Mouse (Mus musculus): Measurements from ENCODE around the gene Caly. TPM values are rescaled to one million over a fixed set of nuclear protein-coding genes. Genes with fewer than 3 reads are reported as not detected.

Gene Caly
- polyA plus RNA-seq, 1 experiment from 2014 or later, result 7.2 TPM

GRCm38 (mm10) chr7:140096055-140096454 lies 13.7 kb upstream of the Caly start:
- H3K4me2 ChIP-seq (ENCODE audit: low read depth, low read length, severe bottlenecking), result no peak overlapping the region
- no peaks in the 10 kb centered on the region for H3K4me1 ChIP-seq (replicated peaks; ENCODE audit: control insufficient read depth, insufficient read depth, low read length)
- H3K27me3 ChIP-seq (ENCODE audit: control insufficient read depth, insufficient read depth, low read length), result no peaks in the 10 kb centered on the region
- no peak overlapping the region for H3K9ac ChIP-seq (ENCODE audit: low read length)
- no peak overlapping the region for H3K27ac ChIP-seq (ENCODE audit: low read depth, low read length)
- no peak for ATAC-seq (replicated peaks; ENCODE audit: low FRiP score)
- H3K4me3 ChIP-seq (ENCODE audit: low read depth, low read length), result no peak overlapping the region
- H3K9me3 ChIP-seq (ENCODE audit: control insufficient read depth, low read length), result no peaks in the 10 kb centered on the region
- no peak for DNase-seq (ENCODE audit: low spot score)
- no peaks in the 10 kb centered on the region for H3K36me3 ChIP-seq (ENCODE audit: control insufficient read depth, insufficient read depth, low read length)

- no peak overlapping the region for H3K4me3 ChIP-seq (ENCODE audit: low read depth, low read length)
- WGBS, result 52% methylated on average over 1 of the region's 1 CpGs
- DNase-seq (ENCODE audit: low spot score), result no peak
- H3K27ac ChIP-seq (ENCODE audit: low read depth, low read length), result no peak overlapping the region
- no peaks in the 10 kb centered on the region for H3K4me1 ChIP-seq (replicated peaks; ENCODE audit: control insufficient read depth, insufficient read depth, low read length)
- H3K9ac ChIP-seq (ENCODE audit: low read length), result no peak overlapping the region
- no peaks in the 10 kb centered on the region for H3K9me3 ChIP-seq (ENCODE audit: control insufficient read depth, low read length)
- no peaks in the 10 kb centered on the region for H3K36me3 ChIP-seq (ENCODE audit: control insufficient read depth, insufficient read depth, low read length)
- ATAC-seq (replicated peaks; ENCODE audit: low FRiP score), result no peak
- H3K4me2 ChIP-seq (ENCODE audit: low read depth, low read length, severe bottlenecking), result no peak overlapping the region
- no peaks in the 10 kb centered on the region for H3K27me3 ChIP-seq (ENCODE audit: control insufficient read depth, insufficient read depth, low read length)
Observed at GRCm38 (mm10) chr7:140095556-140095955, 13.2 kb upstream of the Caly start.

- Histone ChIP-seq H3K4me2 (ENCODE audit: low read depth, low read length, severe bottlenecking) (no peak overlapping the region), H3K27me3 (ENCODE audit: control insufficient read depth, insufficient read depth, low read length) (no peaks in the 10 kb centered on the region), H3K36me3 (ENCODE audit: control insufficient read depth, insufficient read depth, low read length) (no peaks in the 10 kb centered on the region), H3K27ac (ENCODE audit: low read depth, low read length) (no peak overlapping the region), H3K4me1 (replicated peaks; ENCODE audit: control insufficient read depth, insufficient read depth, low read length) (no peaks in the 10 kb centered on the region), H3K4me3 (ENCODE audit: low read depth, low read length) (no peak overlapping the region), H3K9ac (ENCODE audit: low read length) (no peak overlapping the region), H3K9me3 (ENCODE audit: control insufficient read depth, low read length) (no peaks in the 10 kb centered on the region)
- no peak for ATAC-seq (replicated peaks; ENCODE audit: low FRiP score)
- DNase-seq (ENCODE audit: low spot score), result no peak
- 69% methylated on average over 5 of the region's 5 CpGs for WGBS
Observed at GRCm38 (mm10) chr7:140094954-140095353, 12.6 kb upstream of the Caly start.

GRCm38 (mm10) chr7:140092924-140093528 lies 10.7 kb upstream of the Caly start, which contains the start of gene Prap1:
Gene Prap1, plus strand, starts transcription at chr7:140093395.
- no peak within 1 kb of the TSS for H3K27ac ChIP-seq (ENCODE audit: low read depth, low read length)
- 82% methylated on average over 5 of the region's 5 CpGs for WGBS
- H3K9me3 ChIP-seq (ENCODE audit: control insufficient read depth, low read length), result no peaks in the 10 kb centered on the region
- no peak within 1 kb of the TSS for H3K4me2 ChIP-seq (ENCODE audit: low read depth, low read length, severe bottlenecking)
- no peak for ATAC-seq (replicated peaks; ENCODE audit: low FRiP score)
- H3K4me3 ChIP-seq (ENCODE audit: low read depth, low read length), result no peak within 1 kb of the TSS
- H3K9ac ChIP-seq (ENCODE audit: low read length), result no peak within 1 kb of the TSS
- no peaks in the 10 kb centered on the region for H3K4me1 ChIP-seq (replicated peaks; ENCODE audit: control insufficient read depth, insufficient read depth, low read length)
- H3K27me3 ChIP-seq (ENCODE audit: control insufficient read depth, insufficient read depth, low read length), result no peaks in the 10 kb centered on the region
- DNase-seq (ENCODE audit: low spot score), result no peak
- H3K36me3 ChIP-seq (ENCODE audit: control insufficient read depth, insufficient read depth, low read length), result no peaks in the 10 kb centered on the region

GRCm38 (mm10) chr7:140090601-140091000 lies 8.3 kb upstream of the Caly start:
- no peaks in the 10 kb centered on the region for H3K36me3 ChIP-seq (ENCODE audit: control insufficient read depth, insufficient read depth, low read length)
- no peaks in the 10 kb centered on the region for H3K9me3 ChIP-seq (ENCODE audit: control insufficient read depth, low read length)
- H3K4me1 ChIP-seq (replicated peaks; ENCODE audit: control insufficient read depth, insufficient read depth, low read length), result no peaks in the 10 kb centered on the region
- H3K27me3 ChIP-seq (ENCODE audit: control insufficient read depth, insufficient read depth, low read length), result no peaks in the 10 kb centered on the region
- 72% methylated on average over 10 of the region's 10 CpGs for WGBS
- no peak overlapping the region for H3K4me3 ChIP-seq (ENCODE audit: low read depth, low read length)
- H3K27ac ChIP-seq (ENCODE audit: low read depth, low read length), result no peak overlapping the region
- H3K9ac ChIP-seq (ENCODE audit: low read length), result no peak overlapping the region
- no peak overlapping the region for H3K4me2 ChIP-seq (ENCODE audit: low read depth, low read length, severe bottlenecking)
- no peak for DNase-seq (ENCODE audit: low spot score)
- no peak for ATAC-seq (replicated peaks; ENCODE audit: low FRiP score)

- Histone ChIP-seq H3K36me3 (ENCODE audit: control insufficient read depth, insufficient read depth, low read length) (no peaks in the 10 kb centered on the region), H3K4me2 (ENCODE audit: low read depth, low read length, severe bottlenecking) (peak overlapping the region; percentile 71; the same call in 1 of the 2 replicates), H3K9ac (ENCODE audit: low read length) (peak overlapping the region; percentile 2), H3K9me3 (ENCODE audit: control insufficient read depth, low read length) (no peaks in the 10 kb centered on the region), H3K4me1 (replicated peaks; ENCODE audit: control insufficient read depth, insufficient read depth, low read length) (peaks cover 22% of the 10 kb centered on the region), H3K27me3 (ENCODE audit: control insufficient read depth, insufficient read depth, low read length) (peaks cover 18% of the 10 kb centered on the region), H3K27ac (ENCODE audit: low read depth, low read length) (no peak overlapping the region), H3K4me3 (ENCODE audit: low read depth, low read length) (peak overlapping the region; percentile 32)
- peak; percentile 11; the same call in 1 of the 2 replicates for ATAC-seq (replicated peaks; ENCODE audit: low FRiP score)
- DNase-seq (ENCODE audit: low spot score), result no peak
- WGBS, result 11% methylated on average over 20 of the region's 20 CpGs
Observed at GRCm38 (mm10) chr7:140081408-140082241, 723 bp downstream of the Caly start.

GRCm38 (mm10) chr7:140080503-140081156 lies 1.7 kb downstream of the Caly start:
- Histone ChIP-seq H3K27ac (ENCODE audit: low read depth, low read length) (no peak overlapping the region), H3K4me2 (ENCODE audit: low read depth, low read length, severe bottlenecking) (peak overlapping the region; percentile 71), H3K36me3 (ENCODE audit: control insufficient read depth, insufficient read depth, low read length) (no peaks in the 10 kb centered on the region), H3K27me3 (ENCODE audit: control insufficient read depth, insufficient read depth, low read length) (peaks cover 18% of the 10 kb centered on the region), H3K9me3 (ENCODE audit: control insufficient read depth, low read length) (no peaks in the 10 kb centered on the region), H3K4me1 (replicated peaks; ENCODE audit: control insufficient read depth, insufficient read depth, low read length) (peaks cover 22% of the 10 kb centered on the region), H3K9ac (ENCODE audit: low read length) (peak overlapping the region; percentile 50), H3K4me3 (ENCODE audit: low read depth, low read length) (peak overlapping the region; percentile 32)
- WGBS, result 5% methylated on average over 24 of the region's 24 CpGs
- DNase-seq (ENCODE audit: low spot score) (peak; percentile 91), ATAC-seq (replicated peaks; ENCODE audit: low FRiP score) (peak; percentile 85)

GRCm38 (mm10) chr7:140078711-140079110 lies 3.6 kb downstream of the Caly start:
- Histone ChIP-seq H3K9me3 (ENCODE audit: control insufficient read depth, low read length) (no peaks in the 10 kb centered on the region), H3K4me3 (ENCODE audit: low read depth, low read length) (no peak overlapping the region), H3K4me1 (replicated peaks; ENCODE audit: control insufficient read depth, insufficient read depth, low read length) (peaks cover 22% of the 10 kb centered on the region), H3K9ac (ENCODE audit: low read length) (no peak overlapping the region), H3K27ac (ENCODE audit: low read depth, low read length) (no peak overlapping the region), H3K27me3 (ENCODE audit: control insufficient read depth, insufficient read depth, low read length) (peaks cover 18% of the 10 kb centered on the region), H3K4me2 (ENCODE audit: low read depth, low read length, severe bottlenecking) (no peak overlapping the region), H3K36me3 (ENCODE audit: control insufficient read depth, insufficient read depth, low read length) (no peaks in the 10 kb centered on the region)
- DNase-seq (ENCODE audit: low spot score), result peak; percentile 87
- ATAC-seq (replicated peaks; ENCODE audit: low FRiP score), result no peak
- 5% methylated on average over 5 of the region's 5 CpGs for WGBS
